Mouse (Mus musculus): ENCODE data around the gene Gm19668.
"Not testable (repeated sequence)": the region's sequence is repeated elsewhere in the genome, so short reads cannot be mapped to it uniquely, and the experiment has no call there.

The Gm19668 gene

DNA sequence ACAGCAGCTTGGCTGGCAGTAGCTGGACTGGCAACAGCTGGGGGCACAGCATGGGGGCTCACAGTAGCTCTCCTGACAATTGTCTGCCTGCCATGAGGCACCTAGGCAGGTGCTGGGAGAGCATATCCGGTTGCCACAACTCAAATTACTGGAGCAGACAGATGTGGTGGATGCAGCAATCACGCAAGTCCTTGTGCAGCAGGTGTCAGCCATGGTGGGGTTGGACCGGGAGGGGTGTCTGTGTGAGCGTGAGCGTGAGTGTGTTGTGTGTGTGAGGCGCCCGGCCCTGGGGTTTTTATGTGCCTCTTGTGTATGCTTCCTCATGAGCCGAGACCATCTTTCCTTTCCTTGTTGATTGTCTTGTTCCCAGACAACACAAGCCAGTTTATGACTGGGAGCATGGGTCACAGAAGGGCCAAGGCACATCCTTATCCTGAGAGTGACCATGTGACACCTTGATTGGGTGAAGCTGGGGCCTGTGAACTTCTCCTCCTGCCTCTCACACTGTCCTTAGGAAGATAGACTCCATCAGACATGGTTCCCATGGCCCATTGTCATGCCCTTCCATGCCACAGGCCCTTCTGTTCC is at the start of gene Gm19668:
Gm19668 (minus strand) TSS at position 213 of the 588 bp plus-strand sequence.
- DNase-seq (ENCODE audit: inconsistent age in 2 of 2, low spot score in 1 of 2), result no peak

DNA sequence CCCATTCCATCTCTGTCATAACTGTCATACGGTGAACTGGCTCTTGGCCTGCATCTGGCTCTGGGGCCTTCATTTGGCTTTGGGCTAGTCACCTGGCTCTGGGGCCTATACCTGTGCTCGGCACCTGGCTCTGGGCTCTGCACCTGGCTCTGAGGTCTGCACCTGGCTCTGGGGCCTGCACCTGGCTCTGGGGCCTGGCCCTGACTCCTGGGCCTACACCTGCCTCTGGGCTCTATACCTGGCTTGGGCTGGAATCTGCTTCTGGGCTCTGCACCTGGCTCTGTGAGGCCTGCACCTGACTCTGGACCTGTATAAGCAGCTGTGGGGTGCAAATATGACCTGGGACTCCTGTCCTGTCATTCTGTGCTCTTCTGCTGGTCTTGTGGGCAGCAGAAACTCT is 48.6 kb upstream of the Gm19668 start:
- DNase-seq (ENCODE audit: inconsistent age in 2 of 2, low spot score in 1 of 2), result no peak

DNA sequence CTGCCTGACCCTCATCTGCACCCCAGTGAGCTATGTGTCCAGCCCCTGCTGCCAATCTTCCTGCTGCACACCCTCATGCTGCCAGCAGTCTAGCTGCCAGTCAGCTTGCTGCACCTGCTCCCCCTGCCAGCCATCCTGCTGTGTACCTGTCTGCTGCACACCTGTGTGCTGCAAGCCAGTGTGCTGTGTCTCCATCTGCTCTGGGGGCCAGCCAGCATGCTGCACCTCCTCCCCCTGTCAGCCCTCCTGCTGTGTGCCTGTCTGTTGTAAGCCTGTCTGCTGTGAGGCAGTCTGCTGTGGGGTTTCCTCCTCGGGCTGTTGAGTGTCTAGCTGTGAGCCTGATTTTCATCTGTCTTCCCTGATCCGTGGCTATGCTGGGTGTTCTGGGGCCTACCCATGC is 48.0 kb upstream of the Gm19668 start:
- DNase-seq (ENCODE audit: inconsistent age in 2 of 2, low spot score in 1 of 2), result no peak

DNA sequence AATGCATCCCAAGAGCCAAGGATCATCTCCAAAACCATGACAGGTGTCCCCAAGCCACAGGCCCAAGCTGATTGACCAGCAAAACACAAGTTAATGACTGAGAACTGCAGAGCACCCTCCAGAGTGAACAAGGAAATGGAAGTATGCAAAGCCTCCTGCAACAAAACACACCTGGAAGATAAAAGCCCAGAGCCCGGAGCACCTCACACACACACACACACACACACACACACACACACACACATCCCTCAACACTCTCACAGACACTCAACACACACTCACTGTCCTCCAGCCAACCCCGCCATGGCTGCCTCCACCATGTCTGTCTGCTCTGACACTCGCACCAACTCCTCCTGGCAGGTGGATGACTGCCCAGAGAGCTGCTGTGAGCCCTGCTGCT is 47.6 kb upstream of the Gm19668 start, which contains the start of gene Gm36176:
Gm36176 (plus strand) TSS at position 301 of the 400 bp plus-strand sequence.
- no peak for DNase-seq (ENCODE audit: inconsistent age in 2 of 2, low spot score in 1 of 2)

DNA sequence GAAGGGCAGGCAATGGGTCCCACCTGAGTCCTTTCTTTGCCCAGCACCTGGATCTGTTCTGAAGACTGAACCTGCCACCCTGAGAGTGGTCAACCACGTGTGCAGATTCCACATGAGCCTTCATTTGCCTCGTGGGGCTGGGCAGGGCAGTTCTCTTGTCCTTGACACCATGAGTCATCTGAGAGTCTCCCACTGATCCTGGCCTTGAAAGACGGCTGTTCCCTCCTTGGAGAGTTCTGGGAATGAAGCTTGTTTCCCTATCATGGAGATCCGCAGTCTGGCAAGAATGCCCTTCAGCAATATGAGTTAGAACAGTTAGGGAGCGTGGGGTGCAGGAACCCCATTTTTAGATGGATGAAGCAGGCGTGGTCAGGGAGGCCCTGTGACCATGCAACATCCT is 40.1 kb upstream of the Gm19668 start:
- DNase-seq (ENCODE audit: inconsistent age in 2 of 2, low spot score in 1 of 2), result peak; percentile 65 to 77

GRCm38 (mm10) chr10:77835647-77836046 is 36.7 kb upstream of the Gm19668 start, which contains the start of gene Krtap10-10:
Krtap10-10 (plus strand) TSS chr10:77835947.
- DNase-seq (ENCODE audit: inconsistent age in 2 of 2, low spot score in 1 of 2), result no peak

DNA sequence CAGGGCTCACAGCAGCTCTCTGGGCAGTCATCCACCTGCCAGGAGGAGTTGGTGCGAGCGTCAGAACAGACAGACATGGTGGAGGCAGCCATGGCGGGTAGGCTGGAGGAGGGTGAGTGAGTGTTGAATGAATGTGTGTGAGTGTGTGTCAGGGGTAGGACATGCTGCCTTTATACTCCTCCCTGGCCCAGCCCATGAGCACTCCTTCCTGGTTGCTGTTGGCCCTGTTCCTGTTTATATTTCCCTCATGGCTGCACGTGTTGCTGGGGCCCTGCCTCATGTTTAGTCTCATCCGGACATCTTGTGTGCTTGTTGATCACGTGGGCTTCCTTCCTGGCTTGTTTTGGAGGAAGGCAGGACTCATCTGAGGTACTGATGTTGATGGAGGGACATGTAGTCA is 28.0 kb upstream of the Gm19668 start, which contains the start of gene Krtap10-4:
Krtap10-4 (minus strand) TSS at position 145 of the 400 bp plus-strand sequence.
- DNase-seq (ENCODE audit: inconsistent age in 2 of 2, low spot score in 1 of 2), result no peak

- no peak for DNase-seq (ENCODE audit: inconsistent age in 2 of 2, low spot score in 1 of 2)
Observed at GRCm38 (mm10) chr10:77819203-77819602, 20.3 kb upstream of the Gm19668 start.

- DNase-seq (ENCODE audit: inconsistent age in 2 of 2, low spot score in 1 of 2), result no peak
Observed at GRCm38 (mm10) chr10:77818523-77818922, 19.6 kb upstream of the Gm19668 start.

GRCm38 (mm10) chr10:77815514-77815913 is 16.6 kb upstream of the Gm19668 start:
- peak in 1 of 2 experiments; percentile 54 for DNase-seq (ENCODE audit: inconsistent age in 2 of 2, low spot score in 1 of 2)

DNA sequence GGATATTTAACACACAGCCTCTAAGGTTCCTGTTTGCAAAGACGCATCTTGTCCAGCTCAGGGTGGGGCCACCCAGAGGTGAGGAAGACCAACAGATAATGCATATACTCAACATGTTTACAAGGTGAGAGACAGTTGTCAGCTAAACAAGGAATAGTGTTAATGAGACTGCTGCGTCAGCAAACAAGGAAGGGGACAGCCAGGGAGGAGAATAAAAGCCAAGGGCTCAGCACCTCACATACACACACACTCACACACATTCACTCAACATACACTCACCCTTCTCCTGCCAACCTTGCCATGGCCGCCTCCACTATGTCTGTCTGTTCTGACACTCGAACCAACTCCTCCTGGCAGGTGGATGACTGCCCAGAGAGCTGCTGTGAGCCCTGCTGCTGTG is 15.4 kb upstream of the Gm19668 start, which contains the start of gene Gm2696:
Gm2696 (plus strand) TSS at position 301 of the 400 bp plus-strand sequence.
- DNase-seq (ENCODE audit: inconsistent age in 2 of 2, low spot score in 1 of 2), result no peak

- DNase-seq (ENCODE audit: inconsistent age in 2 of 2, low spot score in 1 of 2), result no peak
Observed at GRCm38 (mm10) chr10:77811743-77812142, 12.8 kb upstream of the Gm19668 start, which contains the start of gene Gm9507. Gm9507 (minus strand) TSS chr10:77811843.

GRCm38 (mm10) chr10:77804095-77804494 is 5.2 kb upstream of the Gm19668 start:
- DNase-seq (ENCODE audit: inconsistent age in 2 of 2, low spot score in 1 of 2), result no peak

DNA sequence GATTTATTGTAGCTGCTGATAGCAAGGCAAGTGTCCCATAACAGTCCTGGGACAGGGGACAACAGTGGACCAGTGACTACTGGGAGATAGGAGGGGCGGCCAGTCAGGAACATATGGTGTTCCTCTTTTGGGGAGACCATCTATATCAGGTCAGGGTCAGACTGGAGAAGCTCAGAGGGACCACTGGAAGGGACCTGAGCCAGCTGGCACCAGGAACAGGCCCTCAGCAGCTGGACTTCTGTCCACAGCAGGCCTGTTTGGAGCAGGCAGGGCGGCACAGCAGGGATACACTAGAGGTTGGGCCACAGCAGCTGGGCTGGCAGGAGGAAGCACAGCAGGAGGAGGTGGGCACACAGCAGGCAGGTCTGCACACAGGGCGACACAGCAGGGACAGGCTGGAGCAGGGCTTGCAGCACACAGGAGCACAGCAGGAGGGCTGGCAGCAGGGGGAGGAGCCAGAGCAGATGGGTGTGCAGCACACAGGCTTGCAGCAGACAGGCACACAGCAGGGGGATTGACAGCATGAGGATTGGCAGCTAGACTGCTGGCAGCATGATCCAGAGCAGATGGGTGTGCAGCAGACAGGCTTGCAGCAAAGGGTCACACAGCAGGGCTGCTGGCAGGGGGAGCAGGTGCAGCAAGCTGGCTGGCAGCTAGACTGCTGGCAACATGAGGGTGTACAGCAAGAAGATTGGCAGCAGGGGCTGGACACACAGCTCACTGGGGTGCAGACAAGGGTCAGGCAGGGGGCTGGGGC is 591 bp downstream of the Gm19668 start:
- not testable (repeated sequence) for DNase-seq (ENCODE audit: inconsistent age in 2 of 2, low spot score in 1 of 2)

- DNase-seq (ENCODE audit: inconsistent age in 2 of 2, low spot score in 1 of 2), result no peak
Observed at GRCm38 (mm10) chr10:77797677-77798076, 1.3 kb downstream of the Gm19668 start.

GRCm38 (mm10) chr10:77794976-77795375 is 4.0 kb downstream of the Gm19668 start, which contains the start of gene Gm9639:
Gm9639 (minus strand) TSS chr10:77795076.
- DNase-seq (ENCODE audit: inconsistent age in 2 of 2, low spot score in 1 of 2), result no peak

GRCm38 (mm10) chr10:77788621-77789020 is 10.3 kb downstream of the Gm19668 start:
- no peak for DNase-seq (ENCODE audit: inconsistent age in 2 of 2, low spot score in 1 of 2)

GRCm38 (mm10) chr10:77787876-77788275 is 11.1 kb downstream of the Gm19668 start, which contains the start of gene Gm7137:
Gm7137 (minus strand) TSS chr10:77788200.
- not testable (repeated sequence) for DNase-seq (ENCODE audit: inconsistent age in 2 of 2, low spot score in 1 of 2)

DNA sequence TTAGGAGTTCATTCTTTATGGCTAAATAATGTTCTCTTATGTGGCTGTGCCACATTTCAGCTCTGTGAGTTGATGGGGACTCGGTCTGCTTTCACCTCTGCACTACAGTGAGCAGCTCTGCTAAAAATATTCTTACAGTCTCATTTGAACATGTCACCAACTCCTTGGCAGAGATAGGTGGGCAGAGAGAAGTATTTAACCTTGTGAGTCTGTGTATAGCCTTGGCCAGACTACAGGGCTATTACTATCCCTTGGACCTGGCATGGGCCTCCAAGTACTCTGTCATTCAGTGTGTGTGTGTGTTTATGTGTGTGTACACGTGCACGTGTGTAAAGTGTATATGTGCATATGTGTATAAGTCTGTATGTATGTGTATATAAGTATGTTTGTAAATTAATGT is 15.5 kb downstream of the Gm19668 start:
- DNase-seq (ENCODE audit: inconsistent age in 2 of 2, low spot score in 1 of 2), result not testable (repeated sequence)

- not testable (repeated sequence) for DNase-seq (ENCODE audit: inconsistent age in 2 of 2, low spot score in 1 of 2)
Observed at GRCm38 (mm10) chr10:77782442-77782841, 16.5 kb downstream of the Gm19668 start, which contains the start of gene Gm3250. Gm3250 (minus strand) TSS chr10:77782542.

- DNase-seq (ENCODE audit: inconsistent age in 2 of 2, low spot score in 1 of 2), result not testable (repeated sequence)
Observed at GRCm38 (mm10) chr10:77776844-77777243, 22.1 kb downstream of the Gm19668 start, which contains the start of gene Gm7138. Gm7138 (minus strand) TSS chr10:77776944.

DNA sequence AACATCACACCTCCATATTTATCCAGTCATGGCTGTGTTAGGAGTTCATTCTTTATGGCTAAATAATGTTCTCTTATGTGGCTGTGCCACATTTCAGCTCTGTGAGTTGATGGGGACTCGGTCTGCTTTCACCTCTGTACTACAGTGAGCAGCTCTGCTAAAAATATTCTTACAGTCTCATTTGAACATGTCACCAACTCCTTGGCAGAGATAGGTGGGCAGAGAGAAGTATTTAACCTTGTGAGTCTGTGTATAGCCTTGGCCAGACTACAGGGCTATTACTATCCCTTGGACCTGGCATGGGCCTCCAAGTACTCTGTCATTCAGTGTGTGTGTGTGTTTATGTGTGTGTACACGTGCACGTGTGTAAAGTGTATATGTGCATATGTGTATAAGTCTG is 26.8 kb downstream of the Gm19668 start:
- not testable (repeated sequence) for DNase-seq (ENCODE audit: inconsistent age in 2 of 2, low spot score in 1 of 2)

All from adrenal gland, adult (tissue).